Mouse (Mus musculus): ENCODE measurements around the gene Faf1.

Faf1 gene

DNA sequence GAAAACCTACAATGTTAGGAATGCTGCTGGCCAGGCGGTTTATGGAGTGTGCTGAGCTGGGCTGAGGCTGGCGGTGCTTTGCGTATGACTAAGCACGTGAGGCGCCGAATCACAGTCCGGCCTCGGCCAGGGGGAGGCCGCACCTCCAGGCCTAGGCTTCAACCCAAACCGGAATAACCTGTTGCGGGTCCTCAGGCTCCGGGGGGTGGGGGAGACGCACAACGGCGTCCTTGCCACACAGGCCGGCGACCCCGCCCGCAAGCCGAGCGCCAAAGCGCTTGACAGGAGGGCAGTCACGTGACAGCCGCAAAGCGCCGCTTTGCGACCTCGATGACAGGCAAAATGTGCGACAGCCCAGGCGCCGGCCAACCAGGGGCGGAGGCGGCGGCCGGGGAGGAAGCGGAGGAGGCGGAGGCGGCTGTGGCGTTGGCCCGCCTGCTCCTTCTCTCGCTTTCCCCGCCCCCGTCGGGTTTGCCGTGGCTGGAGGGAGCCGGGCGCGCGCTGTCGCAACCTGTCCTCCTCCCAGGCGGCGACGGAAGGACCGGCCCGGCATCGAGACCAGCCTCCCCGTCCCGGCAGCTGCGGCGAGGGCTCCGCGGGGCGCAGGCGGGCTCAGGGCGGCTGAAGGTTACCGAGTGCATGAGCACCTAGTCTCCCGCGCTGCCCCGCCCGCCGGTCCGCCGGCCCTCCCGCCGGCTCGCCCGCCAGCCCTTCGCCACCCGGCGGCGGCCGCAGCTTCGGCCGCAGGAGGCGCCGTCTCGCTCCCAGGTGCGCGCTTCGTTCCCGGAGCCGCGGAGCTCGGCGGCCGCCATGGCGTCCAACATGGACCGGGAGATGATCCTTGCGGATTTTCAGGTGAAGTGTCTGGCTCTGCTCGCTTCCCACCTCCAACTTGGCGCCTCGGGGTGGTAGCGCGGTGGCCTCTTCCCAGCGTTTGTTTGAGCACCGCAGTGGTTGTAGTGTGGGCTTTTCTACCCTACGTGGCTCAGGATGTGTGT is at the start of gene Faf1:
TSS of gene Faf1 (plus strand) at position 371 of the 998 bp plus-strand sequence.
- DNase-seq = peak; percentile 99

GRCm38 (mm10) chr4:109630215-109630614 is 46.2 kb upstream of the Faf1 start:
- DNase-seq = no peak

DNA sequence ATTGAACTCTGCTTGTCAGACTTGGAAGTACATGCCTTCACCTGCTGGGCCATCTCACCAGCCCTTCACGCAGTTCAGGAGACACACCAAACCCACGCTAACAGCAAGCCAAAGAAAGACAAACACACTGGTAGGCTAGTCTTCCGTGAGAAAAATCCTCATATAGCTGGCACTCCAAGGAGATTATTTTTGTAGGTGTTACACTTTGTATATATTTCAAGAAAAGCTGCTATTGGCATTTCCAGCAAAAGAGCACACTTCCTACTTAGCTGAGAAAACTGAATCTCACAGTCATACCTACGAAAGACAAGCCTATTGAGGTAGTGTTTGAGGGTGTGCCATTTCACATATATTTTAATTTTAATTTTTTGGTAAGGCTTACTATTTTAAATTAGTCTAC is 45.4 kb upstream of the Faf1 start:
- no peak for DNase-seq

DNA sequence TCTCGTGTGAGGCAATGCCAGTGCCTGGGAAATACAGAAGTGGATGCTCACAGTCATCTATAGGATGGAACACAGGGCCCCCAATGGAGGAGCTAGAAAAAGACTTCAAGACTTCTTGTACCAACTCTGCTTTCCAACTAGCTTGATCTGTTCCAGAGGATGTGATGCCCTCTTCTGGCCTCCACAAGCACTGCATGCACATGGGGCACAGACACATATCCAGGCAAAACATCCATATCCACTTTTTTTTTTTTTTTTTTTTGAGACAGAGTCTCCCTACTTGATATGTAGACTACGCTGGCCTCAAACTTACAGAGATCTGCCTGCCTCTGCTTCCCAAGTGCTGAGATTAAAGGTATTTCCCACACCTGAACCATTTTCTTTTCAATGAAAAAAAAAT is 41.4 kb upstream of the Faf1 start:
- DNase-seq = peak; percentile 13

DNA sequence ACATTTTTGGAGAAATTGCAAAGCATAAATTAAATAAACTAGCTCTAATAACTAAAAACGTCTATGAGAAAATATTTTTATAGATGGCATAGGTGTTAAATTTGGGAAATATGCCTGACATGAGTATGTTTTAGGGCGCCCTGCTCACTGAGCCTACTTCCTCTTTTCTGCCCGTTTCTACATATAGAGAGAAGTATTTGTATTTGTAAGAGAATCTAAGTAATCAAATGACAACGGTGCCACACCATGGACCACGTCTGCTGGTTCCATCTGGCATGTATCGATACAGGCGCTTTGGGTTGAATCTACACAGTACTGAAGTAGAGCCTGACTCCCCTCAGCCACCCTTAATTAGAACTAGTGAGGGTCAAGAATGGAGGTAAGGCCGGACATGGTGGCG is 37.0 kb upstream of the Faf1 start:
- DNase-seq = no peak

GRCm38 (mm10) chr4:109640141-109640540 is 36.2 kb upstream of the Faf1 start:
- no peak for DNase-seq

DNA sequence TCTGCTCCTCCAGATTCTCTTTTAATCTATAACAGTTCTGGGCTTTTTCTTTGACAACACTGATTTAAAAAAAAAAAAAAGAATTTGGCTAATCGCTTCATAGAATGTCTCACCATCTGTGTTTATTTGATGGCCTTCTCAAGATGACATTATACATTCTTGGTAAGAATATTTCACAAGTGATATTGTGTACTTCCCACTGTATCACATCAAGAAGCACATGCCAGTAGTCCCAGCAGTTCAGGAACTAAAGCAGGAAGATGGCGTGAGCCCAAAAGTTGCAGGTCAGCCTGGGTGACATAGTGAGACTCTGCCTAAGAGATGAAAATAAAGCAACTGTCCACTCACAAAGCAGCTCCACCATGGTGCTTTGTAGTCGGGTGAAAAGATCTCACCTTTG is 34.9 kb upstream of the Faf1 start:
- no peak for DNase-seq

GRCm38 (mm10) chr4:109647281-109647680 is 29.1 kb upstream of the Faf1 start:
- no peak for DNase-seq

GRCm38 (mm10) chr4:109649331-109649730 is 27.1 kb upstream of the Faf1 start:
- no peak for DNase-seq

DNA sequence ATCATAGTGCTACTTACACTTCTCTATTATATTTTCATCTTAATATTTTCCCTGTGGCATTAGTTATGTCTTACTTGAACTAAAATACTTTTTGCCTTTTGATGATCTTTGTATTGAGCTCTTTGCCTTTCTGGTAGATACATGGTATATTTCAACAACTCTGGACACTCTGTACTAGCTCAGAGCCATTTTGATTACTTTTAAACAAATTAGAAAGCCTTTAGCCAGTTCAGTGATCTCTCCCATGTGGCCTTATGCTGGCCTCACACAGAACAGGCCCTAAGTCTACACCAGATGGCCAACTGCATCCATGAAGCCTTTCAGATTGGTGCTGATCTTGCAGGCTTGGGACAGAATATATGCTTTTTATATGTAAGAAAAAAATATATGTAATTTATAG is 23.1 kb upstream of the Faf1 start:
- DNase-seq = no peak

- no peak for DNase-seq
Measured at GRCm38 (mm10) chr4:109654701-109655100, 21.7 kb upstream of the Faf1 start.

DNA sequence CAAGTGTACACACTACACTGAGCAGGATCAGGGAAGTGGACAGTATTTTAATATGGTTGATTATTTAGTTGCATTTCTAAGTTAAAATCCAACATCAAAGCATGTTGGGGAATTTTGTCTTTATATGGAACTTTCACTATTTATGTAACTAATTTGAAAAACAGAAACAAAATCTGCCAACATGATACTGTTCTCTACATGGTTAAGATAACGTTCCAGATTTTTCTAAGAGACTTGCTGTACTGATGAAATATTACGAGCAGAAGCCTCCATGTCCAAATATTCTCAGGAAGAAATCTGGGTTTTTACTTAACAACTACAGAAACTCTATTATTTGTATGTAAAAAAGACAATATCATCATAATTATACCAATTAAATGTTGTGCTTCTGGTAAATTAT is 20.6 kb upstream of the Faf1 start:
- DNase-seq = no peak

- DNase-seq = no peak
Measured at GRCm38 (mm10) chr4:109656301-109656700, 20.1 kb upstream of the Faf1 start.

GRCm38 (mm10) chr4:109657021-109657850 is 19.2 kb upstream of the Faf1 start:
- DNase-seq = peak; percentile 63

- DNase-seq = peak; percentile 6
Measured at GRCm38 (mm10) chr4:109657851-109658500, 18.4 kb upstream of the Faf1 start.

- DNase-seq = no peak
Measured at GRCm38 (mm10) chr4:109658826-109659225, 17.6 kb upstream of the Faf1 start.

GRCm38 (mm10) chr4:109659571-109659970 is 16.8 kb upstream of the Faf1 start:
- no peak for DNase-seq

DNA sequence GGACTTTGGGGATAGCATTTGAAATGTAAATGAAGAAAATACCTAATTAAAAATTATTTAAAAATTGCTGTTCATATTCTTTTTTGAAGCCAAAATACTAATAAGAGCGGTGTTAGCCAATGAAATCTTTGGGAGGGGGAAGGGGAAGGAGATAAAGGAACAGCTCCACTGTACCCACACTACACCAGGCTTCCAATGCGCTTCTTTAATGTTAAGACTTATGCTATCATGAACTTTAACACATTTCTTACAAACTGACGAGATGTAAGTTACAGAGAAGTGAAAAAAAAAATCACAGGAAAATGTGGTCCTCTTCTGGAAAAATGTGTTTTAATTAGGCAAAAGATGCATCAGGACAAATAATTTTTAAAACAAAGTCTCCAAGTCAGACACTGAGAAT is 15.8 kb upstream of the Faf1 start:
- DNase-seq = no peak

DNA sequence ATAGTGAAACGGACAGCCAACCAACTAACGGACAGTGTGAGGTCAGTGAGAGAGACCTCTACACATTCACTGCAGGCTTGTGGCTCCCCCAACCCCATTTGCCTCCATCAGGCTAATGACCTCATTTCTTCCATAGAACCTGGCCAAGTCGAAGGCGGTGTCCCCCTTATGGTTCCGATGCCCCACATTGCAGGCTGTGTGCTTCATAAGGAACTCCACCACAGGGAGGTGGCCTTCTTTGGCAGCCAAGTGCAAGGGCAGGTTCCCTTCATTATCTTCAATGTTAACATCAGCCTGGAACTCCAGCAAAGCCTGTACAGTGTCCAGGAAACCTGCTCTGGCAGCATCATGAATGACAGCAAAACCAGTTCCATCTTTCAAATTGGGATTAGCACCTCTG is 15.2 kb upstream of the Faf1 start:
- no peak for DNase-seq

- no peak for DNase-seq
Measured at GRCm38 (mm10) chr4:109662271-109662670, 14.1 kb upstream of the Faf1 start.

- DNase-seq = no peak
Measured at GRCm38 (mm10) chr4:109664091-109664490, 12.3 kb upstream of the Faf1 start.

DNA sequence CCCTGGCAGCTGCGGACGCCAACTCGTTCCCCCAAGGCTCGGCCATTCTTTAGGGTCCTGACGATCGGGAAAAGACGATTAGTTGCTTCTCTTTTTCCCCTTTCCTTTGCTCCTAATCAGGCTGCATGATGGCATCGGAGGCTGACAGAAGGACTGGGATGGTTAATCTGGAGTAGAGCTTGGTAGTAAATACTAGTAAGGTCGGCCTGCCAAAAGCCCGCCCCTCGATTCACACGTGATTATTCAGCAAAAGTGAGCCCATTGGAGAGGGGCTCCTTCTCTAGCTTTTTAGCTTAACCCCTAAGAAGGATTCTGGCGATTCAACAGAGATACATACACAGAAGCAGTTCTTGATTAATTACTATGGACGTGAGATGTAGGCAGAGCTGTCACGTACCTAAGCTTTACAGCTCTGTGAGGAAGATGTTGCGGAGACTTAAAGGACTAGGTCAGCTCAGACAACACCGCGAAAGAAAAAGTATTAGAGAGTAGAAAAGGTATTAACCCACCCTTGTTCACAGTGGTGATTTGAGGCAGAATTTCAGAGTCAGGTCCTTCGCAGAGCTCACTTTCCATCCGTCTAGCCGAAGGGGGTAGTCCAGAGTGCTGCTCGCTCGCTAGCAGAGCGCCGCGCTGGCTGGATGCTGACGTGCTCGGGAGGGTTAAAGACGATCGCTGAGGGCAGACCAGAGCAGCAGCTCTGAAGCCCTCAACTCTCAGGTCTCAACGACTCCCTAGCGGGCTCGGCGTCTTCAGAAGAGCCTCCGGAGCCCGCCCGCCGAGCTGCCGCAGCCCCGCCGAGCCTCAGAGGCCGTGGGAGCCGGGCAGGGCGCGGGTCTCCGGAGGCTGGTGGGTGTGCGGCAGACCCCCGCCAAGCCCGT is 11.0 kb upstream of the Faf1 start:
- DNase-seq = peak; percentile 81
